Mouse (Mus musculus) brain, embryonic 14.5 days (tissue): ENCODE data around the gene Gm10487. TPM values are rescaled to one million over a fixed set of nuclear protein-coding genes. Genes with fewer than 3 reads are reported as not detected.
"Not testable (repeated sequence)": the region's sequence is repeated elsewhere in the genome, so short reads cannot be mapped to it uniquely, and the experiment has no call there.

Experiments used
- DNase-seq: peaks from one replicate; pipeline ENCODE4 v3.0.0-alpha.2; 2011; ENCODE audit warnings: low read depth
- polyA plus RNA-seq: library from polyadenylated mRNA; depleted of rRNA; stranded (reverse); fragments of >200 nt; gene quantifications from 2 replicates; pipeline ENCODE4 v1.2.3, GENCODE M21; 2012; rRNA removed

Gene Gm10487
- polyA plus RNA-seq = not detected in 2 replicates

DNA sequence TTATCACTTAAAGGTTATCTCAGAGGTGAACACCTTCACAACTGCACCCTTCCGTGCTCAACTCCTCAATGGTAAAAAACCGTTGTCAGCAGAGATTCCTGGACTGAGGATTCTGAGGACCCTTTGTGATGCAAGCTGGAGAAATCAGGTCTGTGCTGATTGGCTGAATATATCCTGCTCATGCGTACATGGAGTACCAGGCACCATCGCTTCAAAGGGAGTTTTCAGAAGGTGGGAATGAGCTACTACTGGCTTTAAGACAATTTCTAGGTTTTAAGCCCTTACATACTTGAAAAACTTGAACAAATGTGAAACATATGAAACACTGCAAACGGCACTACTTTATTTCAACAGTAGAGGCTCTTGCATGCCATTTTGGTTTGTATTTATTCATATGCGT is at the start of gene Gm10487:
TSS of gene Gm10487 (minus strand) at position 101 of the 400 bp plus-strand sequence.
- not testable (repeated sequence) for DNase-seq
